Mouse (Mus musculus) testis, adult 2 months (tissue): ENCODE results near the gene Zbtb21. TPM values are rescaled to one million over a fixed set of nuclear protein-coding genes. Genes with fewer than 3 reads are reported as not detected.
A peak's percentile ranks its signal among the peaks of the same experiment; 100 is the strongest.
"Not testable (repeated sequence)": the region's sequence is repeated elsewhere in the genome, so short reads cannot be mapped to it uniquely, and the experiment has no call there.

Experiments used
- H3K27ac ChIP-seq: fragments of 200-500 bp; 2 replicates; pipeline ENCODE4 v1.5.1; 2012; ENCODE audit warnings: low read depth, low read length; ENCODE audit not compliant: control insufficient read depth, insufficient read depth
- H3K27me3 ChIP-seq: fragments of 200-500 bp; 2 replicates; pipeline ENCODE4 v1.6.1; 2012; ENCODE audit warnings: mild to moderate bottlenecking, low read length, moderate library complexity; ENCODE audit not compliant: control insufficient read depth, insufficient read depth
- H3K36me3 ChIP-seq: fragments of 200-500 bp; 2 replicates; pipeline ENCODE4 v1.6.1; 2012; ENCODE audit warnings: mild to moderate bottlenecking, low read length; ENCODE audit not compliant: control insufficient read depth, insufficient read depth
- H3K4me1 ChIP-seq: fragments of 200-500 bp; 2 replicates; pipeline ENCODE4 v1.6.1; 2012; ENCODE audit warnings: low read length; ENCODE audit not compliant: control insufficient read depth, insufficient read depth
- H3K4me3 ChIP-seq: fragments of 200-500 bp; 2 replicates; pipeline ENCODE4 v1.5.1; 2012; ENCODE audit warnings: low read depth, mild to moderate bottlenecking, low read length, moderate library complexity, mixed read lengths; ENCODE audit not compliant: control insufficient read depth
- CTCF ChIP-seq: fragments of 200-500 bp; IDR thresholded peaks from 2 replicates; pipeline ENCODE4 v1.5.1; 2012; ENCODE audit warnings: low read depth, mild to moderate bottlenecking, inconsistent platforms, low read length, moderate library complexity; ENCODE audit not compliant: control insufficient read depth, insufficient read depth, insufficient replicate concordance
- POLR2A ChIP-seq: fragments of 200-500 bp; IDR thresholded peaks from 2 replicates; pipeline ENCODE4 v1.6.1; 2012; ENCODE audit warnings: low read depth, mild to moderate bottlenecking, inconsistent platforms, low read length, moderate library complexity; ENCODE audit not compliant: control insufficient read depth
- polyA plus RNA-seq: library from polyadenylated mRNA; depleted of rRNA; stranded (reverse); fragments of >200 nt; gene quantifications from 2 replicates; pipeline ENCODE4 v1.2.3, GENCODE M21; 2012; rRNA removed

Gene Zbtb21
- polyA plus RNA-seq = 11.3 and 11.4 TPM in 2 replicates

DNA sequence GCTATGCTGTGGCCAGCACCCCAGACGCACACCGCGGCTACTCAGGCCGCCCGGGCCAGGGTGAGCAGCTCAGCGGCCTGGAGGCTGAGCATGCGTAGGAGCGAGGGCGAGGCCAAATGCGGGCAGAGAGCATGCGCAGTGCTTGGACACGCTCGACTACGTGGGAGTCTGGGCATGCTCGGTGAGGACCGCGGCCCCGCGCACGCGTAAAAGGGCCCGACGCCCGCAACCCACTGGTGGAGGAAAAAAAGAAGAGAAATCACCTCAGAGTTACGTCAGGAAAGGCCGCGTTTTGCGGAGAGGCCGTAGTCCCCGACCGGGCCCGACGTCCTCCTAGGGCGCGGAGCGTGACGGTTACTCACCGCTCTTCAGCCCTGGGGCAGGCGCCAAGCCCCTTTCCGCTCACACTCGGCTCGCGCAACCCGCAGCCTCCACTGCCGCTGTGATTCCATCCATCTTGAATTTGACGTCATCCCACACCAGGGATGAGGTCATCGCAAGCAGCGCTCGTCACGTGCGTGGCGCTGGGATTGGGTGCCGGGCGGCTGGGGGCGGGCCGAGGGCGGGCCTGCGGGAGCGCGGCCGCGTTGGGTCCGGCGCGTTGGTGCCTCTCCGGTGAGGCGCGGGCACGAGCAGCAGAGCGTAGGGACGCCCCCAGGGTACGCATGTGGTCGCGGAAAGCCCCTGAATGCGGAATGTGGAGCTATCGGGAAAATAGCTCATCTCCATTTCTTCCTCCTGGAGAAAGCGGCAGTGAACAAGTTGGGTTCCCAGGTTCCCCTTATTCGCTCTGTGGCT is at the start of gene Zbtb21, which contains the start of gene C2cd2:
Gene Zbtb21 (minus strand): TSS at position 472 of the 798 bp plus-strand sequence.
Gene C2cd2 (minus strand): TSS at position 448 of the 798 bp plus-strand sequence.
- Histone ChIP-seq H3K27me3 (no peaks in the 10 kb centered on the region), H3K27ac (peak within 1 kb of the TSS; percentile 99), H3K4me3 (peak within 1 kb of the TSS; percentile 98), H3K4me1 (peaks cover 6% of the 10 kb centered on the region), H3K36me3 (no peaks in the 10 kb centered on the region)
- peak; percentile 20; the same call in 1 of the 2 replicates for TF ChIP-seq CTCF
- peak; percentile 60 for TF ChIP-seq POLR2A

DNA sequence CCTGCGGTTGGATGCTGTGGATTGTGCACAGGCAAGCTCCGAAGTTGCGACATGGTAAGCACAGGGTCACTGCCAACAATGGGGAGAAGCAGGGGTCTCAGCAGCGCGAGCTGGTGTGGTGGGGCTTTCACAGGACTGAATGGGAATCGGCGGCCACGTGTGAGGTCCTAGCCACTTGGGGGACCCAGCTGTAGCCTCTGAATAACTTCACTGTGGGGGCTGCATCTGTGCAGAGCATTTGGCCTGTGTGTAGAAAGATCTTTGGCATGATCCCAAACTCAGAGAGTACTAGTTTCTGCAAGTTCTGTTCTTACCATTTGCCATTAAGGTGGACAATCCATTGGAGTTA is 34.9 kb upstream of the Zbtb21 start:
- H3K4me1 ChIP-seq, H3K36me3 ChIP-seq, H3K27me3 ChIP-seq: not testable (repeated sequence)
- Histone ChIP-seq H3K4me3 (peak overlapping the region; percentile 86), H3K27ac (0 out of 2 replicates have a peak overlapping the region, but pooled peaks have one; percentile 36)

DNA sequence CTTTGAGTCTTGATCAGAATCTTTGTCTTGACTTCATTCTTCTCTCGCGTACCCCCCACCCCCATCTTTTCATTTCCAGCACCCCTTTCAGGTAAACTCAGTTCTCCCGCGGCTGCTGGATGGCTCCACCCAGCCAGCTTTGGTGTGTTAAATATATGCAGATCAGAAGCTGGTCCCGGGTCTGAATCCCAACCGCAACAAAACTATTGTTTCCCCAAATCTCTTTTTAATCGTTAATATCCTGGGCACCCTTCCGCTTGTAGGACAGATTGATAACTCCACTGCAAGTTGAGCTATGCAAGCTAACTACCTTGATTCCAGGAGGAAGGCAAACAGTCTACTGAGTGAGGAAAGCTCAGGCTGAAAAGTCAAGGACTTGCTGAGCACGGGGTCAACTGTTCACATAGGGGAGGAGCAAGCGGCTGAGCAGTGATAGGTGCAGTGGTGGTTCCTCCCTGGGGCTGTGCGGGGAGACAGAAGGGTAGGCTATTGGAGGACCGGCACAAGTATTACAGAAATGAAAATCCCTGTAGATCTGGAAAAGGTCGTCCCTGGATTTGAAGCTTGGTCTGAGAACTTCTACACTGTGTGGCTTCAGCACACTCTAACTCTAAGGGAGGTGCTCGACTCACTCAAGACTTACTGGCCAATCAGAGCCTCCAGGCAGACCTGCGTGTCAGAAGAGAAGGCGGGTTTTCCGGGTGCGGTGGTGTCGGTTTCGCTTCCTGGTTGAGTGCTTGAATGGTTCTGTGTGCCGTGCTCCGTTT is 34.4 kb upstream of the Zbtb21 start, which contains the start of gene B230307C23Rik:
Gene B230307C23Rik (plus strand): TSS at position 700 of the 767 bp plus-strand sequence.
- peak within 1 kb of the TSS; percentile 86 for H3K4me3 ChIP-seq
- peak within 1 kb of the TSS; percentile 82 for H3K27ac ChIP-seq
- peaks cover 6% of the 10 kb centered on the region for H3K4me1 ChIP-seq
- TF ChIP-seq CTCF (no peak), POLR2A (no peak; the same call in 1 of the 2 replicates)
- H3K27me3 ChIP-seq = no peaks in the 10 kb centered on the region
- H3K36me3 ChIP-seq = no peaks in the 10 kb centered on the region

DNA sequence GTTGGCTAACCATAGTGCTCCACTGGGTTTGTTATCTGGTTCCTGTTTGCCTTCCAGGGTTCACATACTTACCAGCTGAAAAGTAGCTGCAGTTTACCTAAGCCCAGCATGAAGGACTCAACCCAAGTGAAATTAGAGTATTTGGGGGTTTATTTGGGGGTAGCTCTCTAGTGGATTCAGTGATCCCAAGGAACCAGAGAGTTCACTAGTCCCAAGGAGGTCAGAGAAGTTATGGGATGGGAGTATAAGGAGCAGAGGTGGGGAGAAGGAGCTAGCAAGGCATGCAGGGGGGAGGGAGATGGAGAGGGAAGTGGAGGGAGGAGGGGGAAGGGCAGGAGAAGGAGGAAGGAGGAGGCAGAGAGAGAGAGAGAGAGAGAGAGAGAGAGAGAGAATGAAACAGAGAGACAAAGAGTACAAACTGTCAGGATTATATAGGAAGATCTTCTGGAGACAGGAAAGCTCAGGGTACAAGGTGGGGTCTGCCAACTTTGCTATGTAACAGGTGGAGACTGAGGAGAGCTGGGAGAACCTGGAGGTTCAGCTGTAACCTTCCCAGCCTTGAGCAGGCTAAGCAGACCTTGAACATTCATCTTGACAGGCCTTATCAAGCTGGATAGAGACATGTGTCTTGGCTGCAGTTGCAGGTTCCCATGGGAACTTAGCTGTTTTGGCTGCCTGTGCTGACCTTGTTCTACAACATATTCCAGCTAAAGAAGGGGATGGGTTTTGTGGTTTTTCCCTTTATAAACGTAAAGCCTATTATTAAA is 33.6 kb upstream of the Zbtb21 start:
- no peak overlapping the region for H3K4me3 ChIP-seq
- H3K27ac ChIP-seq = peak overlapping the region; percentile 82
- no peaks in the 10 kb centered on the region for H3K27me3 ChIP-seq
- peaks cover 6% of the 10 kb centered on the region for H3K4me1 ChIP-seq
- H3K36me3 ChIP-seq = no peaks in the 10 kb centered on the region
- TF ChIP-seq POLR2A = no peak
- no peak for TF ChIP-seq CTCF

DNA sequence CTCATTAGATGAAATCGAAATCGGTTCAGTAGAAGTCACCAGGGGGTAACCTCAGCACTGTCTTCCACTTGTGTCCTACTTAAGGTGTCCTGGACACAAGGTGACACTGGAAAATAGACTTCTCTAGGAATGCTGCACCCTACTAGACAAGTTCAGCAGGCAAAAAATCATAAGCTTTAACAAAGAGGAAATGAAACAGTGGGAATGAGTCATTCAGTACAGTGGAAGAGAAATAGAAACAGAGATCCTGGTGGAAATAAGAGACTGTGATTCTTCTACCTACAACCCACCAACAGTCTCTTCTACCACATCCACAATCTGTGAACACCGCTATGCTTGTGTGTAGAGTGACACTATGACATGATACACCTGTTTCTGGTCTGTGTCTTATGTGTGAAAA is 30.1 kb upstream of the Zbtb21 start:
- H3K27me3 ChIP-seq, H3K4me3 ChIP-seq, H3K27ac ChIP-seq, H3K4me1 ChIP-seq, H3K36me3 ChIP-seq: not testable (repeated sequence)

DNA sequence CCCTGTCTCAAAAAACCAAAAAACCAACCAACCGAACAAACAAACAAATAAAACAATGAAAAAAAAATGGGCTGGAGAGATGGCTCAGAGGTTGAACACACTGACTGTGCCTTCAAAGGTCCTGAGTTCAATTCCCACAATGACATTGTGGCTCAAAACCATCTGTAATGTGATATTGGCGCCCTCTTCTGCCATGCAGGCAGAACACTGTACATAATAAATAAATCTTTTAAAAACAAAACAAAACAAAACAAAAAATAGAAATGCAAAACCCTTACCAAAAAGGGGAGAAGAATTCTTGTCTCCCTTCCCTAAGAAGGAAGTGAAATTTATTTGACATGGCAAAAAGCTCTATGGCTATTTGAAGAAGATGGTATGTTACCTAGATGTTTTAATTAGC is 29.1 kb upstream of the Zbtb21 start:
- Histone ChIP-seq H3K27me3 (no peaks in the 10 kb centered on the region), H3K36me3 (no peaks in the 10 kb centered on the region), H3K4me1 (peaks cover under 1% of the 10 kb centered on the region; the same call in 1 of the 2 replicates), H3K4me3 (no peak overlapping the region), H3K27ac (no peak overlapping the region)
- TF ChIP-seq POLR2A = no peak

DNA sequence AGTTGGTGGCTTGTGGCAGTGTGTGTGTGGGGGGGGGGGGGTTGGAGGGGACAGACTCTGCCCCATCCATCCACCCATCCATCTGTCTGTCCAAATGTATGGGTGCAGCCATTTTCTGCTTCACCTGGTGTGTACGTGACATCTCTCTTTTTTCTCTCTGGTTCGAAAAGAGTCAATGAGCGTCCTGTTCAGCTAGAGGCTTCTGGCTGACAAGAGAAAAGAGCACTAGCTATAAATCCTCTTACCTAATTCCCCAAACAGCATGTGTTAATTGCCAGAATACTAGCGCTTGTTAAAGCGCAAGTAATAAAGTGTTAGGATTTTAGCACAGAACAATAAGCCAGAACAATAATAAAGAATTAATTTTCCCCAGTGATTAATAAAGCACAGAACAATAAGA is 22.2 kb upstream of the Zbtb21 start:
- Histone ChIP-seq H3K4me3 (no peak overlapping the region), H3K27me3 (no peaks in the 10 kb centered on the region), H3K27ac (no peak overlapping the region), H3K36me3 (no peaks in the 10 kb centered on the region), H3K4me1 (no peaks in the 10 kb centered on the region)
- TF ChIP-seq POLR2A (no peak), CTCF (no peak)
